Mouse (Mus musculus): ENCODE measurements around the gene Impdh2. TPM values are rescaled to one million over a fixed set of nuclear protein-coding genes. Genes with fewer than 3 reads are reported as not detected.
A peak's percentile ranks its signal among the peaks of the same experiment; 100 is the strongest.

Impdh2 gene
- polyA plus RNA-seq, 1 experiment: 387 TPM

GRCm38 (mm10) chr9:108577025-108577424, 16.9 kb downstream of the Impdh2 start:
- H3K27ac ChIP-seq (ENCODE audit: insufficient read depth, low read length): no peak overlapping the region
- peaks cover 8% of the 10 kb centered on the region for H3K36me3 ChIP-seq (ENCODE audit: control insufficient read depth, insufficient read depth, low read length, poor library complexity, severe bottlenecking)
- H3K4me1 ChIP-seq (ENCODE audit: control insufficient read depth, insufficient read depth, low read length): peaks cover 15% of the 10 kb centered on the region
- H3K27me3 ChIP-seq (ENCODE audit: control insufficient read depth, insufficient read depth, low read length, poor library complexity, severe bottlenecking): no peaks in the 10 kb centered on the region
- no peak for TF ChIP-seq EP300 (IDR thresholded peaks at IDR 0.05; ENCODE audit: insufficient read depth, low read depth, low read length)
- no peak for TF ChIP-seq POLR2A (IDR thresholded peaks at IDR 0.05; ENCODE audit: insufficient read depth, low read length)
- TF ChIP-seq CTCF (IDR thresholded peaks at IDR 0.05; ENCODE audit: low read depth, low read length): no peak
- no peak overlapping the region for H3K9ac ChIP-seq (ENCODE audit: low read depth, poor library complexity, severe bottlenecking)
- no peak overlapping the region for H3K4me3 ChIP-seq (ENCODE audit: low read depth, low read length)
- no peaks in the 10 kb centered on the region for H3K9me3 ChIP-seq (replicated peaks; ENCODE audit: control insufficient read depth, insufficient read depth, low read length, poor library complexity, severe bottlenecking)

- peak overlapping the region; percentile 93 for H3K4me3 ChIP-seq (ENCODE audit: low read depth, low read length)
- TF ChIP-seq CTCF (IDR thresholded peaks at IDR 0.05; ENCODE audit: low read depth, low read length): no peak
- no peak for TF ChIP-seq EP300 (IDR thresholded peaks at IDR 0.05; ENCODE audit: insufficient read depth, low read depth, low read length)
- no peak for TF ChIP-seq POLR2A (IDR thresholded peaks at IDR 0.05; ENCODE audit: insufficient read depth, low read length)
- peak overlapping the region; percentile 80 for H3K9ac ChIP-seq (ENCODE audit: low read depth, poor library complexity, severe bottlenecking)
- no peaks in the 10 kb centered on the region for H3K27me3 ChIP-seq (ENCODE audit: control insufficient read depth, insufficient read depth, low read length, poor library complexity, severe bottlenecking)
- no peaks in the 10 kb centered on the region for H3K9me3 ChIP-seq (replicated peaks; ENCODE audit: control insufficient read depth, insufficient read depth, low read length, poor library complexity, severe bottlenecking)
- no peaks in the 10 kb centered on the region for H3K36me3 ChIP-seq (ENCODE audit: control insufficient read depth, insufficient read depth, low read length, poor library complexity, severe bottlenecking)
- H3K27ac ChIP-seq (ENCODE audit: insufficient read depth, low read length): peak overlapping the region; percentile 54
- peaks cover 15% of the 10 kb centered on the region for H3K4me1 ChIP-seq (ENCODE audit: control insufficient read depth, insufficient read depth, low read length)
Observed at GRCm38 (mm10) chr9:108577934-108578544, 18.0 kb downstream of the Impdh2 start.

- Histone ChIP-seq H3K27me3 (ENCODE audit: control insufficient read depth, insufficient read depth, low read length, poor library complexity, severe bottlenecking) (no peaks in the 10 kb centered on the region), H3K27ac (ENCODE audit: insufficient read depth, low read length) (peak within 1 kb of the TSS; percentile 54), H3K4me1 (ENCODE audit: control insufficient read depth, insufficient read depth, low read length) (peaks cover 11% of the 10 kb centered on the region), H3K9ac (ENCODE audit: low read depth, poor library complexity, severe bottlenecking) (peak within 1 kb of the TSS; percentile 80), H3K4me3 (ENCODE audit: low read depth, low read length) (peak within 1 kb of the TSS; percentile 93), H3K36me3 (ENCODE audit: control insufficient read depth, insufficient read depth, low read length, poor library complexity, severe bottlenecking) (no peaks in the 10 kb centered on the region), H3K9me3 (replicated peaks; ENCODE audit: control insufficient read depth, insufficient read depth, low read length, poor library complexity, severe bottlenecking) (no peaks in the 10 kb centered on the region)
- no peak for TF ChIP-seq CTCF (IDR thresholded peaks at IDR 0.05; ENCODE audit: low read depth, low read length)
- 0 out of 2 replicates have a peak, but pooled peaks have one; percentile 34 for TF ChIP-seq EP300 (IDR thresholded peaks at IDR 0.05; ENCODE audit: insufficient read depth, low read depth, low read length)
- peak; percentile 29 for TF ChIP-seq POLR2A (IDR thresholded peaks at IDR 0.05; ENCODE audit: insufficient read depth, low read length)
Observed at GRCm38 (mm10) chr9:108578545-108579343, 18.7 kb downstream of the Impdh2 start, which contains the start of gene Wdr6. Wdr6 (minus strand) TSS chr9:108578739.

GRCm38 (mm10) chr9:108579344-108579690, 19.2 kb downstream of the Impdh2 start:
- H3K9me3 ChIP-seq (replicated peaks; ENCODE audit: control insufficient read depth, insufficient read depth, low read length, poor library complexity, severe bottlenecking): no peaks in the 10 kb centered on the region
- no peaks in the 10 kb centered on the region for H3K36me3 ChIP-seq (ENCODE audit: control insufficient read depth, insufficient read depth, low read length, poor library complexity, severe bottlenecking)
- H3K27me3 ChIP-seq (ENCODE audit: control insufficient read depth, insufficient read depth, low read length, poor library complexity, severe bottlenecking): no peaks in the 10 kb centered on the region
- H3K4me3 ChIP-seq (ENCODE audit: low read depth, low read length): peak overlapping the region; percentile 84
- peak overlapping the region; percentile 41 for H3K9ac ChIP-seq (ENCODE audit: low read depth, poor library complexity, severe bottlenecking)
- TF ChIP-seq EP300 (IDR thresholded peaks at IDR 0.05; ENCODE audit: insufficient read depth, low read depth, low read length) (no peak), POLR2A (IDR thresholded peaks at IDR 0.05; ENCODE audit: insufficient read depth, low read length) (no peak), CTCF (IDR thresholded peaks at IDR 0.05; ENCODE audit: low read depth, low read length) (no peak)
- H3K27ac ChIP-seq (ENCODE audit: insufficient read depth, low read length): peak overlapping the region; percentile 20; the same call in 1 of the 2 replicates
- H3K4me1 ChIP-seq (ENCODE audit: control insufficient read depth, insufficient read depth, low read length): peaks cover 7% of the 10 kb centered on the region

- H3K9ac ChIP-seq (ENCODE audit: low read depth, poor library complexity, severe bottlenecking): no peak overlapping the region
- peaks cover 11% of the 10 kb centered on the region for H3K4me1 ChIP-seq (ENCODE audit: control insufficient read depth, insufficient read depth, low read length)
- no peaks in the 10 kb centered on the region for H3K36me3 ChIP-seq (ENCODE audit: control insufficient read depth, insufficient read depth, low read length, poor library complexity, severe bottlenecking)
- 0 out of 2 replicates have a peak overlapping the region, but pooled peaks have one; percentile 11 for H3K4me3 ChIP-seq (ENCODE audit: low read depth, low read length)
- TF ChIP-seq CTCF (IDR thresholded peaks at IDR 0.05; ENCODE audit: low read depth, low read length): no peak
- no peak for TF ChIP-seq POLR2A (IDR thresholded peaks at IDR 0.05; ENCODE audit: insufficient read depth, low read length)
- H3K27ac ChIP-seq (ENCODE audit: insufficient read depth, low read length): peak overlapping the region; percentile 53
- H3K27me3 ChIP-seq (ENCODE audit: control insufficient read depth, insufficient read depth, low read length, poor library complexity, severe bottlenecking): no peaks in the 10 kb centered on the region
- no peaks in the 10 kb centered on the region for H3K9me3 ChIP-seq (replicated peaks; ENCODE audit: control insufficient read depth, insufficient read depth, low read length, poor library complexity, severe bottlenecking)
Observed at GRCm38 (mm10) chr9:108587571-108588180, 27.6 kb downstream of the Impdh2 start.
